Mouse (Mus musculus) hindbrain, embryonic 11.5 days (tissue): Measurements from ENCODE around the gene Itgav. TPM values are rescaled to one million over a fixed set of nuclear protein-coding genes. Genes with fewer than 3 reads are reported as not detected.

Experiments
- ATAC-seq: fragments of 200-750 bp; cut with Nextera tagmentation; 2 replicates; pipeline ENCODE4 v1.8.0; 2017; ENCODE audit warnings: mild to moderate bottlenecking, moderate TSS enrichment, moderate library complexity; ENCODE audit not compliant: low FRiP score
- DNase-seq: peaks from one replicate; pipeline ENCODE4 v3.0.0-alpha.2; 2015; ENCODE audit warnings: low spot score
- H3K27ac ChIP-seq: fragments of 300-500 bp; sonication (generic); 2 replicates; pipeline ENCODE4 v1.5.1; 2014; ENCODE audit warnings: mild to moderate bottlenecking, low read depth, low read length
- H3K27me3 ChIP-seq: fragments of 300-500 bp; sonication (generic); 2 replicates; pipeline ENCODE4 v1.6.1; 2014; ENCODE audit warnings: mild to moderate bottlenecking, low read length, moderate library complexity, mixed read lengths; ENCODE audit not compliant: control insufficient read depth, insufficient read depth
- H3K36me3 ChIP-seq: fragments of 300-500 bp; sonication (generic); 2 replicates; pipeline ENCODE4 v1.6.1; 2014; ENCODE audit warnings: mild to moderate bottlenecking, low read length, moderate library complexity, mixed read lengths; ENCODE audit not compliant: control insufficient read depth, insufficient read depth
- H3K4me1 ChIP-seq: fragments of 300-500 bp; sonication (generic); replicated peaks from 2 replicates; pipeline ENCODE4 v1.6.1; 2014; ENCODE audit warnings: low read length, mixed read lengths; ENCODE audit not compliant: control insufficient read depth, insufficient read depth
- H3K4me2 ChIP-seq: fragments of 300-500 bp; sonication (generic); replicated peaks from 2 replicates; pipeline ENCODE4 v1.6.1; 2014; ENCODE audit warnings: mild to moderate bottlenecking, low read depth, low read length
- H3K4me3 ChIP-seq: fragments of 300-500 bp; sonication (generic); 2 replicates; pipeline ENCODE4 v1.5.1; 2014; ENCODE audit warnings: low read depth, low read length
- H3K9ac ChIP-seq: fragments of 300-500 bp; sonication (generic); 2 replicates; pipeline ENCODE4 v1.6.1; 2014; ENCODE audit warnings: low read depth, low read length
- H3K9me3 ChIP-seq: fragments of 300-500 bp; sonication (generic); 2 replicates; pipeline ENCODE4 v1.6.1; 2016; ENCODE audit warnings: low read length; ENCODE audit not compliant: control insufficient read depth
- WGBS: fragments of 180-500 bp; shearing (Covaris S2); extraction: QIAGEN DNeasy Blood & Tissue Kit; methylation state at CpG from one replicate; pipeline ENCODE4 v1.1.7; 2014; 5-methylcytosine and 5-hydroxymethylcytosine counted together
- polyA plus RNA-seq: library from polyadenylated mRNA; unstranded; fragments of >200 nt; fragmentation: Nextera tagmentation; extraction: Ambion mirVana; gene quantifications from 2 replicates; pipeline ENCODE4 v1.2.1, GENCODE M21; 2014

Itgav gene
- polyA plus RNA-seq, 1 experiment from 2014 or later = 42.8 TPM

- DNase-seq = no peak
- Histone ChIP-seq H3K4me3 (no peak overlapping the region), H3K36me3 (no peaks in the 10 kb centered on the region), H3K4me2 (no peak overlapping the region), H3K9ac (no peak overlapping the region), H3K4me1 (no peaks in the 10 kb centered on the region), H3K27me3 (no peaks in the 10 kb centered on the region), H3K9me3 (no peaks in the 10 kb centered on the region), H3K27ac (no peak overlapping the region)
- ATAC-seq = 0 out of 2 replicates have a peak, but pooled peaks have one; percentile 14
- WGBS = 95% methylated on average over 10 of the region's 10 CpGs
Observed at GRCm38 (mm10) chr2:83748581-83749118, 24.5 kb downstream of the Itgav start.

- WGBS = 91% methylated on average over 5 of the region's 5 CpGs
- Histone ChIP-seq H3K9me3 (no peaks in the 10 kb centered on the region), H3K27ac (no peak overlapping the region), H3K4me2 (no peak overlapping the region), H3K4me3 (no peak overlapping the region), H3K27me3 (no peaks in the 10 kb centered on the region), H3K4me1 (no peaks in the 10 kb centered on the region), H3K36me3 (no peaks in the 10 kb centered on the region), H3K9ac (no peak overlapping the region)
- no peak for ATAC-seq
- no peak for DNase-seq
Observed at GRCm38 (mm10) chr2:83753008-83753407, 28.8 kb downstream of the Itgav start.

- 88% methylated on average over 5 of the region's 5 CpGs for WGBS
- Histone ChIP-seq H3K36me3 (no peaks in the 10 kb centered on the region), H3K9ac (no peak overlapping the region), H3K4me1 (no peaks in the 10 kb centered on the region), H3K9me3 (no peaks in the 10 kb centered on the region), H3K27me3 (no peaks in the 10 kb centered on the region), H3K4me3 (no peak overlapping the region), H3K4me2 (no peak overlapping the region), H3K27ac (no peak overlapping the region)
- no peak for DNase-seq
- ATAC-seq = no peak
Observed at GRCm38 (mm10) chr2:83754306-83754837, 30.2 kb downstream of the Itgav start.

GRCm38 (mm10) chr2:83758606-83759215, 34.5 kb downstream of the Itgav start:
- Histone ChIP-seq H3K4me2 (peak overlapping the region; percentile 29), H3K27me3 (no peaks in the 10 kb centered on the region), H3K27ac (peak overlapping the region; percentile 65), H3K9ac (peak overlapping the region; percentile 42; the same call in 1 of the 2 replicates), H3K4me3 (no peak overlapping the region), H3K9me3 (no peaks in the 10 kb centered on the region), H3K4me1 (no peaks in the 10 kb centered on the region), H3K36me3 (no peaks in the 10 kb centered on the region)
- ATAC-seq (0 out of 2 replicates have a peak, but pooled peaks have one; percentile 28), DNase-seq (no peak)
- WGBS = 36% methylated on average over 7 of the region's 7 CpGs

- H3K27ac ChIP-seq = peak overlapping the region; percentile 65
- 22% methylated on average over 11 of the region's 11 CpGs for WGBS
- H3K27me3 ChIP-seq = no peaks in the 10 kb centered on the region
- no peaks in the 10 kb centered on the region for H3K36me3 ChIP-seq
- H3K9me3 ChIP-seq = no peaks in the 10 kb centered on the region
- H3K4me2 ChIP-seq = peak overlapping the region; percentile 29
- peak; percentile 55 for DNase-seq
- H3K4me3 ChIP-seq = no peak overlapping the region
- ATAC-seq = peak; percentile 88
- H3K4me1 ChIP-seq = no peaks in the 10 kb centered on the region
- H3K9ac ChIP-seq = peak overlapping the region; percentile 42; the same call in 1 of the 2 replicates
Observed at GRCm38 (mm10) chr2:83759216-83759648, 35.0 kb downstream of the Itgav start.

- Histone ChIP-seq H3K36me3 (no peaks in the 10 kb centered on the region), H3K9me3 (no peaks in the 10 kb centered on the region), H3K4me1 (no peaks in the 10 kb centered on the region), H3K27me3 (no peaks in the 10 kb centered on the region), H3K4me2 (no peak overlapping the region), H3K4me3 (no peak overlapping the region), H3K9ac (no peak overlapping the region), H3K27ac (peak overlapping the region; percentile 65)
- ATAC-seq (peak; percentile 83), DNase-seq (peak; percentile 42)
- 58% methylated on average over 5 of the region's 5 CpGs for WGBS
Observed at GRCm38 (mm10) chr2:83759667-83760066, 35.5 kb downstream of the Itgav start.

- Histone ChIP-seq H3K27me3 (no peaks in the 10 kb centered on the region), H3K36me3 (no peaks in the 10 kb centered on the region), H3K4me1 (no peaks in the 10 kb centered on the region), H3K9me3 (no peaks in the 10 kb centered on the region), H3K9ac (no peak overlapping the region), H3K4me2 (no peak overlapping the region), H3K4me3 (no peak overlapping the region), H3K27ac (no peak overlapping the region)
- ATAC-seq = no peak
- DNase-seq = no peak
- 86% methylated on average over 1 of the region's 1 CpGs for WGBS
Observed at GRCm38 (mm10) chr2:83760112-83760511, 35.9 kb downstream of the Itgav start.

- Histone ChIP-seq H3K4me2 (no peak overlapping the region), H3K4me1 (no peaks in the 10 kb centered on the region), H3K4me3 (no peak overlapping the region), H3K9ac (no peak overlapping the region), H3K9me3 (no peaks in the 10 kb centered on the region), H3K27me3 (no peaks in the 10 kb centered on the region), H3K36me3 (no peaks in the 10 kb centered on the region), H3K27ac (no peak overlapping the region)
- DNase-seq = no peak
- WGBS = 64% methylated on average over 2 of the region's 2 CpGs
- no peak for ATAC-seq
Observed at GRCm38 (mm10) chr2:83761506-83761905, 37.3 kb downstream of the Itgav start.
